Mouse (Mus musculus): Measurements from ENCODE around the gene Plac8. TPM values are rescaled to one million over a fixed set of nuclear protein-coding genes. Genes with fewer than 3 reads are reported as not detected.

The Plac8 gene
- polyA plus RNA-seq, 1 experiment: 1,430 TPM

DNA sequence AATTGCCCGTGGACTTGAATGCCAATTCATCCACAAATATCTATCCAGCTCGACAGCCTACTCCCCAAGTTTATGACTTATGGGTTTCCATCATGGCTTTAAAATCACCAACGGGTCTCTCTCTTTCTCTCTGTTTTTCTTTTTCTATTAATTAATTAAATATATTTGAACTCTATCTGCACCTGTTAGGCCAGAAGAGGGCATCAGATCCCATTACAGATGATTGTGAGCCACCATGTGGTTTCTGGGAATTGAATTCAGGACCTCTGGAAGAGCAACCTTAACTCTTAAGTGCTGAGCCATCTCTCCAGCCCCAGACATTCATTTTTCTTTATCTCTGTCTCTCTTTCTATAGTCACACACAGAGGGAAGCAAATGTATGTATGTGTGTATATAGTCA, 13.3 kb downstream of the Plac8 start:
- WGBS: 55% methylated on average over 3 of the region's 3 CpGs
- TF ChIP-seq POLR2A (IDR thresholded peaks at IDR 0.05; ENCODE audit: low read depth, low read length) (no peak), CTCF (IDR thresholded peaks at IDR 0.05; ENCODE audit: extremely low read depth, insufficient read length, insufficient replicate concordance, low read depth, low read length) (no peak)
- peaks cover 89% of the 10 kb centered on the region for H3K36me3 ChIP-seq (ENCODE audit: control insufficient read depth, insufficient read depth, low read length)

DNA sequence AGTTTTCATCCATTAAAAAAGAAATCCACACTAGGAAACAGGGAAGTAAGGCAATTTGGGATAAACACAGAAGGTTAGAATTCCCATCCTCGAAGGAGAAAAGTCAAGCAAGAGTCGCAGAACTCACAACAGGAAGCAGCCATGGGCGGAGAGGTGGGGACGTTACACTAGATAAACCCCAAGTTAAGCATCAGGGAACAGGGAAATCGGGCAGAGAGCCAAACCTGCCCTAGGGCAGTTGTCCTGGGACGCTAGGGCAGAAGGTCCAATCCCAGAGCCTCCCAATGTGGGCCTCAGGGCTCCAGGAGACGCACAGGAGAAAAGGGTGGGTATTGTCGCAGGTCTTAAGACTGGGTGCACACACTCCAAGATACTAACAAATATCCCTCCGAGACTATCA, 14.5 kb downstream of the Plac8 start:
- H3K4me3 ChIP-seq (ENCODE audit: low read depth, low read length): no peak overlapping the region
- H3K27ac ChIP-seq (ENCODE audit: insufficient read depth, low read depth, low read length): no peak overlapping the region
- no peaks in the 10 kb centered on the region for H3K27me3 ChIP-seq (ENCODE audit: control insufficient read depth, insufficient read depth, low read length)
- TF ChIP-seq POLR2A (IDR thresholded peaks at IDR 0.05; ENCODE audit: low read depth, low read length): no peak
- no peak for TF ChIP-seq CTCF (IDR thresholded peaks at IDR 0.05; ENCODE audit: extremely low read depth, insufficient read length, insufficient replicate concordance, low read depth, low read length)
- H3K36me3 ChIP-seq (ENCODE audit: control insufficient read depth, insufficient read depth, low read length): peaks cover 82% of the 10 kb centered on the region
- WGBS: 27% methylated on average over 9 of the region's 9 CpGs
- peaks cover 3% of the 10 kb centered on the region; the same call in 1 of the 2 replicates for H3K4me1 ChIP-seq (ENCODE audit: control insufficient read depth, insufficient read depth, insufficient read length, low read length)

More for the DNA sequence above, 13.3 kb downstream of the Plac8 start:
- Histone ChIP-seq H3K4me1 (ENCODE audit: control insufficient read depth, insufficient read depth, insufficient read length, low read length) (peaks cover 11% of the 10 kb centered on the region), H3K4me3 (ENCODE audit: low read depth, low read length) (no peak overlapping the region), H3K27me3 (ENCODE audit: control insufficient read depth, insufficient read depth, low read length) (no peaks in the 10 kb centered on the region), H3K27ac (ENCODE audit: insufficient read depth, low read depth, low read length) (no peak overlapping the region)

DNA sequence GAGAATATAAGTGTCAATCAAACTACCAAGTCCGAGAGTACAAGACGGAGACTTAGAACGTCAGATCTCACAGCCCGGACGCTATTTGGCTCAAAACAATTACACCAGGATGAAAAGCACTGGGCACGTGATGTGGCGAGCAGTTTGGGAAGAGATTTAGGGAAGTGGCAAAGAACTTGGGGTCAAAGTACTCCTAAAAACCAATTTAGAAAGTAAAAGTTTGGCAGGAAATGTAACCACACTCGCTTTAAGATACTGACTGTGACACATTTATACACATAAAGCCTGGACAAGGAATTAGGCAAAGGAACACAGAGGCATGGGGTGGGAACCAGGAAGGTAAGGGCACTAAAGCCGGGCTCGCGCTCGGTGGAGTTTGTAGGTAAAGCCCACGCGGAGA, 15.0 kb downstream of the Plac8 start:
- H3K36me3 ChIP-seq (ENCODE audit: control insufficient read depth, insufficient read depth, low read length): peaks cover 79% of the 10 kb centered on the region
- WGBS: 76% methylated on average over 14 of the region's 14 CpGs
- no peak overlapping the region for H3K27ac ChIP-seq (ENCODE audit: insufficient read depth, low read depth, low read length)
- H3K4me1 ChIP-seq (ENCODE audit: control insufficient read depth, insufficient read depth, insufficient read length, low read length): 0 out of 2 replicates have a peak, but pooled peaks cover 2% of the 10 kb centered on the region
- TF ChIP-seq POLR2A (IDR thresholded peaks at IDR 0.05; ENCODE audit: low read depth, low read length) (no peak), CTCF (IDR thresholded peaks at IDR 0.05; ENCODE audit: extremely low read depth, insufficient read length, insufficient replicate concordance, low read depth, low read length) (no peak)
- H3K27me3 ChIP-seq (ENCODE audit: control insufficient read depth, insufficient read depth, low read length): no peaks in the 10 kb centered on the region
- H3K4me3 ChIP-seq (ENCODE audit: low read depth, low read length): no peak overlapping the region

DNA sequence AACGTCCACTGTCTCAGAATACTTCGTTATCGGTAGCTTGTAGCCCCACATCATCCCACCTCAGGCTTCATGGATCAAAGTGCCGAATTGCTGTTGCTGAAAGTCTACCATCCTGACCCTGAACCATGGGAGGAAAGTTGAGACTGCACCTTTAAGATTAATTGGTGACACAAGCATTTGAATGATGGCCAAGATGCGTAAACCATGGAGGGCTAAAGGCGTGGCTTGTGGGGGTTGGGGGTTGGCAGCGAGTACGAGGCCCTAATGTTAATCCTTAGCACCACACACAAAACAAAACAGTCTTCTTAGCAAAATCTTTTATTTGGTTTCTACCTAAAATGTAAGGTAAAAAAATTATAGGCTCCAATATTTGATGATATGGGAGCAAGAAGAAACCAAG, 18.6 kb downstream of the Plac8 start:
- no peak overlapping the region for H3K27ac ChIP-seq (ENCODE audit: insufficient read depth, low read depth, low read length)
- TF ChIP-seq CTCF (IDR thresholded peaks at IDR 0.05; ENCODE audit: extremely low read depth, insufficient read length, insufficient replicate concordance, low read depth, low read length): no peak
- TF ChIP-seq POLR2A (IDR thresholded peaks at IDR 0.05; ENCODE audit: low read depth, low read length): no peak

DNA sequence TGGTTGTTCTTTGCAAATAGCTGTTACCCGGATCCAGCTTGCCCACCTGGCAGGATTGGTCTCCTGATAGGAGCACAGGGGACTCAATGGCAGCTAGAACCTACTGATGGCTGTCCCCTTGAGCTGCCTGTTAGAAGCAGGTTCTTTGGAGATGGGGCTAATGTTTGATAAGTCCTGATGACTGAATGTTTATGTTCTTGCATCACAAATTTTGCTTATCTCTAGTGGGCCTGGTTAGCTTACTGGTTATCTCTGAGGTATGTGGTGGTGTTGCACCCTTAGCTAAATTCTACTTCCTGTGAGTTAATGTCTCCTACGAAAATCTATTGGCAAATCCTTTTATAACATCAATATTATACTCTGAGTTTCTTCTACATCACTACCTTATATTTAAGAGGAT, 20.1 kb downstream of the Plac8 start:
- Histone ChIP-seq H3K27me3 (ENCODE audit: control insufficient read depth, insufficient read depth, low read length) (no peaks in the 10 kb centered on the region), H3K27ac (ENCODE audit: insufficient read depth, low read depth, low read length) (no peak overlapping the region), H3K4me1 (ENCODE audit: control insufficient read depth, insufficient read depth, insufficient read length, low read length) (peaks cover 7% of the 10 kb centered on the region; the same call in 1 of the 2 replicates), H3K36me3 (ENCODE audit: control insufficient read depth, insufficient read depth, low read length) (peaks cover 44% of the 10 kb centered on the region), H3K4me3 (ENCODE audit: low read depth, low read length) (no peak overlapping the region)
- 64% methylated on average over 2 of the region's 2 CpGs for WGBS
- TF ChIP-seq POLR2A (IDR thresholded peaks at IDR 0.05; ENCODE audit: low read depth, low read length): no peak
- TF ChIP-seq CTCF (IDR thresholded peaks at IDR 0.05; ENCODE audit: extremely low read depth, insufficient read length, insufficient replicate concordance, low read depth, low read length): no peak

More for the DNA sequence above, 18.6 kb downstream of the Plac8 start:
- no peaks in the 10 kb centered on the region for H3K27me3 ChIP-seq (ENCODE audit: control insufficient read depth, insufficient read depth, low read length)
- no peak overlapping the region for H3K4me3 ChIP-seq (ENCODE audit: low read depth, low read length)
- peaks cover 50% of the 10 kb centered on the region for H3K36me3 ChIP-seq (ENCODE audit: control insufficient read depth, insufficient read depth, low read length)
- peaks cover 5% of the 10 kb centered on the region; the same call in 1 of the 2 replicates for H3K4me1 ChIP-seq (ENCODE audit: control insufficient read depth, insufficient read depth, insufficient read length, low read length)
- 43% methylated on average over 8 of the region's 8 CpGs for WGBS

DNA sequence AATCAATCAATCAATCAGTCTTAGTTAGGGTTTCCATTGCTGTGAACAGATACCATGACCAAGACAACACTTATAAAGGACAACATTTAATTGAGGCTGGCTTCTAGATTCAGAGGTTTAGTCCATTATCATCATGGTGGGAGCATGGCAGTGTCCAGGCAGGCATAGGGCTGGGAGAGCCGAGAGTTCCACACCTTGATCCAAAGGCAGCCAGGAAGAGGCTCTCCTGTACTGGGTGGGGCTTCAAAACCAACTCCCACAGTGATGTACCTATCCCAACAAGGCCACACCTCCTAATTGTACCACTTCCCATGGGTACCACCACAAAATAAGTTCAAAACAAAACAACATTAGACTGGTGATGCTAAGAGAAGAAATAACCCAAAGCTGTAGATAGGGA, 21.9 kb downstream of the Plac8 start:
- peaks cover 7% of the 10 kb centered on the region; the same call in 1 of the 2 replicates for H3K4me1 ChIP-seq (ENCODE audit: control insufficient read depth, insufficient read depth, insufficient read length, low read length)
- H3K27ac ChIP-seq (ENCODE audit: insufficient read depth, low read depth, low read length): no peak overlapping the region
- no peak overlapping the region for H3K4me3 ChIP-seq (ENCODE audit: low read depth, low read length)
- TF ChIP-seq CTCF (IDR thresholded peaks at IDR 0.05; ENCODE audit: extremely low read depth, insufficient read length, insufficient replicate concordance, low read depth, low read length) (no peak), POLR2A (IDR thresholded peaks at IDR 0.05; ENCODE audit: low read depth, low read length) (no peak)
- H3K36me3 ChIP-seq (ENCODE audit: control insufficient read depth, insufficient read depth, low read length): peaks cover 38% of the 10 kb centered on the region
- WGBS: 51% methylated on average over 1 of the region's 1 CpGs
- no peaks in the 10 kb centered on the region for H3K27me3 ChIP-seq (ENCODE audit: control insufficient read depth, insufficient read depth, low read length)

DNA sequence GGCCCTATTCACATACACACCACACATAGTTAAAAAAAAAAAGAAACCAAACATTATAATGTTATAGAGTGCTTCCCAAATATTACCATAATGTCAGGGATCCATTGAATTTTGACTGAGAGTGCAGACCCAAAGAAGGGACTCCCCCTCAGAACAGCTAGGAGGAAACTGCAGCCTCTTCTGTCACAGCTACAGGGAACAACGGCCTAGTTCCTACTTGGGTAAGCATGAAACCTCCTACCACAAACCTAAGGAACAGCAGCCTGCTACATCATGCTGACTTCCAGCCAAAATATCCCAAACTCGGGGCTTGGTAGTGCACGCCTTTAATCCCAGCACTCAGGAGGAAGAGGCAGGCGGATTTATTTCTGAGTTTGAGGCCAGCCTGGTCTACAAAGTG, 22.7 kb downstream of the Plac8 start:
- no peak overlapping the region for H3K27ac ChIP-seq (ENCODE audit: insufficient read depth, low read depth, low read length)
- TF ChIP-seq POLR2A (IDR thresholded peaks at IDR 0.05; ENCODE audit: low read depth, low read length) (no peak), CTCF (IDR thresholded peaks at IDR 0.05; ENCODE audit: extremely low read depth, insufficient read length, insufficient replicate concordance, low read depth, low read length) (no peak)
- H3K36me3 ChIP-seq (ENCODE audit: control insufficient read depth, insufficient read depth, low read length): peaks cover 37% of the 10 kb centered on the region
- WGBS: 73% methylated on average over 4 of the region's 4 CpGs
- no peaks in the 10 kb centered on the region for H3K27me3 ChIP-seq (ENCODE audit: control insufficient read depth, insufficient read depth, low read length)
- no peak overlapping the region for H3K4me3 ChIP-seq (ENCODE audit: low read depth, low read length)
- peaks cover 7% of the 10 kb centered on the region; the same call in 1 of the 2 replicates for H3K4me1 ChIP-seq (ENCODE audit: control insufficient read depth, insufficient read depth, insufficient read length, low read length)
